Mouse (Mus musculus) liver, postnatal 0 days (tissue): ENCODE data around the gene Clpp.

Source experiments
- CTCF ChIP-seq: sonication (generic); IDR thresholded peaks from 2 replicates; pipeline ENCODE4 v1.5.1; 2016; ENCODE audit warnings: antibody characterized with exemption, low read depth
- EP300 ChIP-seq: IDR thresholded peaks from 2 replicates; pipeline ENCODE4 v1.6.1; 2016; ENCODE audit warnings: antibody characterized with exemption, low read depth, mild to moderate bottlenecking

DNA sequence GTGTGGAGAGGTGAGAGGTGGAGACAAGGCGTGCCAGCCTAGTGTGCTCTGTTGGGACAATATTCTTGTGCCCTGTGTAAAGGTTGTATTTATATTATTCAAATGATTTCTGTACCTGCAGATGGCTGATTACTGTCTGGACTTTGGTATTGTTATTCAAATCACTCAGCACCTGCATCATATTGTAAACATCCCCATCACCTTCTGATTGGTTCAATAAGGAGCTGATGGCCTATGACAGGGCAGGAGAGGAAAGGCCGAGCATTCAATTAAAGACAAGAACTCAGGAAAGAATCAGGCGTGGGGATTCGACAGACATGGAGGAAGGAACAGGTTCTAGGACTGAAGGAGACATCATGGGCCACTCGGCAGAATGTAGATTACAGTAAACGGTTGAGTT is 26.5 kb upstream of the Clpp start:
- TF ChIP-seq CTCF, result no peak
- TF ChIP-seq EP300, result no peak
